Mouse (Mus musculus) MEL-GATA-1-ER (cell line): ENCODE measurements around the gene Tmem102.
A peak's percentile ranks its signal among the peaks of the same experiment; 100 is the strongest.

ENCODE experiments used
- DNase-seq: peaks from one replicate; pipeline ENCODE4 v3.0.0-alpha.2; 2012; ENCODE audit warnings: low read depth; ENCODE audit errors: extremely low read depth

The Tmem102 gene

DNA sequence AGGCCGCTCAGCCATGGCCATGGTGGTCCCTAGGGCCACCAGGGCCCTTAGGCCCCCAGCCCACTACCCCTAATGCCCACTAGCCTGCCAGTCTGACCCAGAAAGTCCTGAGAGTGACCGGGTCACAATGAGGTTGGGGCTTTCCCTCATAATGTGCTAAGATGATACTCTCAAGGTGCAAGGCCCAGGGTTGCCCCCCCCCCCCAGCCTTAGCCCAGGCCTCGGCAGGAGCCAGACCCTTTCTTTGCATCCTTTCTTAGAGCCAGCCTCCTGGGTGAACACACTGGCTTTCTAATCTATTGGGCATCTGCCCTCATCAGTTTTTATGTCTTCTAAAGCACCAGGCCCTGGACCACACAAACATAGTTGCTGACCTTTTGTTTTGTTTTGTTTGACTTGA lies 16.7 kb upstream of the Tmem102 start, which contains the start of gene Spem1:
Gene Spem1, minus strand, starts transcription at position 101 of the 400 bp plus-strand sequence.
- DNase-seq, result no peak

- DNase-seq, result no peak
Measured at GRCm38 (mm10) chr11:69818871-69819270, 13.4 kb upstream of the Tmem102 start.

DNA sequence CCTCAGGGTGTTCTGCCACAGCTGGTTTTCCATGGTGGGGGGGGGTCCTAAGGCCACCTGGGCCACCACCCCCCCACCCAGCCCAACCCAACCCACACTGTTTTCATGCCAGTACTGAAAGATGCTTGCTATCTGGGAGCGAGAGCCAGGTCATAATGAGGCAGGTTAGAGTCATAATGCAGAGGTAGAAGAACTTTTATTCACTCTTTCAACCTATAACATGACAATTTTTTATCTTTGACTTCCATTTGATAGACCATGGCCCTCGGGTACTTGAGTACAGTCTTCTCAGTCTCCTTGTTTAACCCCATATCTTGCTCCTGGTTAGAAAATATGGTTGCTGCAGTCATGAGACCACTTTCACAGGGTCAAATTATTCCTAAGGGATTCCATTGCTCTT lies 12.9 kb upstream of the Tmem102 start, which contains the start of gene Spem2:
Gene Spem2, minus strand, starts transcription at position 101 of the 400 bp plus-strand sequence.
- DNase-seq, result no peak

- DNase-seq, result no peak
Measured at GRCm38 (mm10) chr11:69816520-69816919, 11.1 kb upstream of the Tmem102 start.

GRCm38 (mm10) chr11:69815155-69815554 lies 9.7 kb upstream of the Tmem102 start, which contains the start of gene Gm39566:
Gene Gm39566, minus strand, starts transcription at chr11:69815298.
- no peak for DNase-seq

- DNase-seq, result no peak
Measured at GRCm38 (mm10) chr11:69810280-69810679, 4.9 kb upstream of the Tmem102 start.

- DNase-seq, result no peak
Measured at GRCm38 (mm10) chr11:69807641-69808040, 2.2 kb upstream of the Tmem102 start.

- DNase-seq, result no peak
Measured at GRCm38 (mm10) chr11:69806378-69806777, 954 bp upstream of the Tmem102 start.

DNA sequence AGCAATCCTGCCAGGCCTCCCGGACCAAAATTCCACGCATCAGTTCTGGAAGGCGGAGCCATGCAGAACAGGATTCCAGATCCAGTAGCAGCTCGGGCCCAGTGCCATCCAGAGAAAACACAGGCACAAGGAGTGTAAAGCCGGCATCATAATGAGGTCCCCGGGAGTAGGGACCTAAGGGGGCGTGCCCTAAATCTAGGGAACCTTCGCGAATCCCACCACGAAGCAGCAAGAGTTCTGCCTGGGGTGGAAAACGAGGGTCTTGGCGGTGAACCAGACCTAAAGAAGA lies 828 bp downstream of the Tmem102 start:
- DNase-seq, result no peak

DNA sequence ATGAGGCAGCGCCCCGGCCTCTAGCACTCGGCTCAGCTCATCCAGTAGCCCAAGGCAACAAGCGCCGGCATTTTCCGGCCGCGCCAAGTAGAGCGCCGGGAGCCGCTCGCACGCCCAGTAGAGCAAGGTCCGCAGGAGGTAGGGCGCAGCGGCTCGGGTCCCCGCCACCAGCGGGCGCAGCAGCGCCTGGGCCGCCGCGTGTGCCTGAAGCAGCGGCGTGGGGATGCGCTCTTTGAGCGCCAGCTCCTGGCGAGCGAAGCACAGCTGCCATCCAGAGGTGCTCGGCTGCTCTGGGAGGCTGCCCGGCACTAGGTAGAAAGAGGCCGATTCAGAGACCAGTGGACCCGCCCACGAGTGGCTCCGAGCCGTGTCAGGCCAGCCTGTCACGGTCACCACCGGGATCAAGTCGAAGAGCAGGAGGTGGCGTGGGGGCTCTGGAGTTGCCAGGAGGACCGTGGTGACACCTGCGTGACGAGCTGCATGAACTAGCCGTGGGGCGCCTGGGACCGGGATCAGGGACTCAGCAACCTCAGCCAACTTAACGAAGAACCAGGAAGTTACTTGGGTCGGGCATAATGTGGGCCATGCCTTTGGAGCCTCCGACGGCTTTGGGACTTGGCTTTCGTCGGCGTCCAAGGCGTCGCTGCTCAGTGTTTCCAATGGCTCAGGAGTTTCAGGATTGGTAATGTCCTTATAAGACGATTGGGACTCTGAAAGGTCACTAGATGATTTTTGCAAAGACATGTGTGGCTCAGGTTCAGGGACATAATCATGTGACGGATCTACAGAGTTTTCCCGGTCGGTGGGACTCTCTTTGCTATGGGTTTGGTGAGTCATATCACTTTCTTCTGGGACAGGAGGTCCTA lies 1.4 kb downstream of the Tmem102 start:
- peak; percentile 36 for DNase-seq

DNA sequence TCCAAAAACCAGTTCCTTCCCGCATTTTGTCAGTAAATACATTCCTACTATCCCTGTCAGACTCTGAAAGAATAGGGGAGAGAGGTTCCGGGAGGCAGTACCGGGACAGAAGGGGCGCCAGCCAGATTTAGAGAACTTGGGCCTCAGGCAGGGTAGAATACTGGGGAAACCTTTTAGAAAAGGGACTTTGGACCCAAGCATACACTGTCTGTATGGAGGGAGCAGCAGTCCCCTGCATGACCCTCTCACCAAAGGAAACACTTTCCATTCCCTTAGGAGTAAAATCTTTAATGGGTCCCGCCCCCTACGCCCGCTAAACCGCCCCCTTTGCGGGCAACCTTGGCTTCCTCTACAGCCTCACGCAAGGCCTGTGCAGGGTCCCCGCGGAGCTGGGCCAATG lies 2.1 kb downstream of the Tmem102 start:
- no peak for DNase-seq

GRCm38 (mm10) chr11:69802648-69803105 lies 2.7 kb downstream of the Tmem102 start:
- peak; percentile 62 for DNase-seq

DNA sequence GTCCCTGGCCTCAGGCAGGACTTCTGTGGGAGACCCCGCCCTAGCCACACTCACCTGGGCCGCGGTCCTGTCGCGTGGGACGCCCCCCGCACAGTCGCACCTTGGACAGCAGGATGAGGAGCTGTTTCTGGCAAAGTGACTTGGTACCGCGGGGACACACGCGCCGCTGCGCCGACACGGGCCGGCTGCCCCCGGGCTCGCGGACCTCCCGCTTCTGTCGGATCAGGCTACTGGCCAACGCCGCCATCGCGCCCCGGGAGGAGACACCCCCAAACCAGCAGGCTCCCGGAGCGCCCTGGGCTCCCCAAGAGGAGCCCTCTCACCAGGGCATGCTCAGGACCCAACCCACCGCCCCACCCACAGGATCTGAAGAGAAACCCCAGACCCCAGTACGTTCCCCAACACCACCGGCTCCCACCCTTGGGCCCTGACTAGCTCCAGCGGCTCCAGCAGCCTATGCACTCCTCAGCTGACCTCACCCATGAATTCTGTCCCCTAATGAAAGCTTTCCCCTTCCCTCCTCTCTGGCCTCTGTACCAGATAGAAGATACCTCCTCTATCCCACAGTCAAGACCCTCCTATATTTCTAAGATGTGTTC lies 3.9 kb downstream of the Tmem102 start, which contains the start of gene Fgf11:
Gene Fgf11, minus strand, starts transcription at position 479 of the 599 bp plus-strand sequence.
- no peak for DNase-seq

DNA sequence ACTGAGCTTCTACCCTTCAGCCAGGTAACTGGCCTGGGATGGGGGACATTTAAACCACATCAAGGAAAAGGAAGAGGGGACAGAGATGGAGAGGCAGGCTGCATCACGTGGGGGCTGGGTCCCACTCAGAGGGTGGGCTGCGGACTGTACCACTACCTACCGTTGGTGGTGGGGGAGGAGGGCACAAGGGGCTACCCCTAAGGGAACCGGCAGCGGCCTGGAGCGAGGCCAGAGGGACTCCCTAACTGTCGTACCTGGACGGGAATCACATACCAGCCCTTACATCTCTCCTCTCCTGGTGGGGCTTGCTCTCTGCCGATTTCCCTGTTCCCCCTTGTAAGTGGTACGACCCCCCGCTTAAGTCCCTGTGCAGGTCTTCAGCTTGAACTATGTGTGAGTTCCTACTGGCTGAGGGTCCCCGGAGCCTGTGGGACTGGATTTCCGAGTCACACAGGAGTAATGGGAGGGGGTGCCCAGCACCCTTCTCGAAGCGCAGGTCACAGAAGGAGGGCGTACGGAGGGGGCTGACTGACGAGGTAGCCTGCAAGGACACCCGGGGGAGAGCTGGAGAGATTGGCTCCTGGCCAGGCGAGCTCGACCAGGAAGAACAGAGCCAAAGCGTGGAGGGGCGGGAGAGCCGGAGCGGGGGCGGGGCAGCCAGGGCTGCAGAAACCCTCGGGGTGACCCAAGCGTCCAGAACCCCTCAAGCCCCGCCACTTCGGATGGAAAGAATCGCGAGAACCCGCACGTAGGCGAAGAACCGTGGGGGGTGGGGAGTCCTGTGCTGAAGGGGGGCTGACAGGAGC lies 4.8 kb downstream of the Tmem102 start:
- peak; percentile 79 for DNase-seq

DNA sequence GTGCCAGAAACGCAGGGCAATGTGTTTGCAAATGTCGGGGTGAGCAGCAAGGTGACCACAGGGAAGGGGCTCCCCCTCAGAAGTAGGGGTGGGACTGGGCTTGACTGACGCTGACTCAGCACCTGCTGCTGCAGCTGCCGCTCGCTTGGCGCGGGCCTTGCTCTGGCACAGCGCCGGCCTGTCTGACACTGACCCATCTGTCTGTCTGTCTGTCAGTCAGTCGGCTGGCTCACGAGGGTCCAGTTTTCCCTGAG lies 5.4 kb downstream of the Tmem102 start:
- peak; percentile 57 for DNase-seq

- peak; percentile 74 for DNase-seq
Measured at GRCm38 (mm10) chr11:69799394-69800137, 5.9 kb downstream of the Tmem102 start.

DNA sequence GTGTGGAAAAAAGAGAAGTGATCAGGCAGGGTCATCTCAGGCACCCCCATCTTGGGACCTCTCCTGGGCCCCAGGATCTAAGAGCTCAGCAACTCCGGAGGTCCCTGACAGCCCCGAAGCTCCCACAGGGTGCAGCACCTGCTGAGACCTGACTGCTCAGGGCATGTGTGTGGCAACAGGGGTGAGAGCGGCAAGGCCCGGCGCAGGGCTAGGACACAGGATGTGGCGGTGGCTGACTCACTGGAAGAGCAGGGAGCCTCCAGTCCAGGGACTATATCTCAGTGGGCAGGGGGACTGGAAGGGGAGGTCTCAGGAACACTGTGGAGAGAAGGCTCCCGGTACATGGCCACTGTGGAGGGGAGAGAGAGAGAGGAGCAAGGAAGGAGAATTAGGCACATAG lies 7.5 kb downstream of the Tmem102 start:
- no peak for DNase-seq

DNA sequence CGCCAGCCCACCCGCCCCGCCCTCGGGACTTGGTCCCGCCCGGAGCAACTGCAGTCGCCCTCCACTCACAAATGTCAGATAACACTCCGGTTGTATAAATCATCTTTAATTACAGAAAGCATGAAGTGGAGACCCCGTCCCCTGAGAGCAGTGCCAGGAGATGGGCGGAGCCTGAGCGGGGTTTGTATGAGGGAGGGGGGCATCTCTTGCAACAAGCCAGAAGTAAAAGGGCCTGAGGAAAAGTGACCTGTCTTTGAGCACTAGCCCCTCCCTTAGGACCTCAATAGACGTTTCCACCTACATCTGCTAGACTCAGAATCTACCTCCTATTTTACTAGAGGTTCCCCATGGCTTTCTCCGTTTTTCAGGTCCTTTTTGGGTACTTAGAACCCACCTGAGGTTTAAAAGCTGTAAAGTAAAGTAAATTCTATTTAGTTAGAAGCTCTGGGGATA lies 9.4 kb downstream of the Tmem102 start:
- DNase-seq, result no peak

DNA sequence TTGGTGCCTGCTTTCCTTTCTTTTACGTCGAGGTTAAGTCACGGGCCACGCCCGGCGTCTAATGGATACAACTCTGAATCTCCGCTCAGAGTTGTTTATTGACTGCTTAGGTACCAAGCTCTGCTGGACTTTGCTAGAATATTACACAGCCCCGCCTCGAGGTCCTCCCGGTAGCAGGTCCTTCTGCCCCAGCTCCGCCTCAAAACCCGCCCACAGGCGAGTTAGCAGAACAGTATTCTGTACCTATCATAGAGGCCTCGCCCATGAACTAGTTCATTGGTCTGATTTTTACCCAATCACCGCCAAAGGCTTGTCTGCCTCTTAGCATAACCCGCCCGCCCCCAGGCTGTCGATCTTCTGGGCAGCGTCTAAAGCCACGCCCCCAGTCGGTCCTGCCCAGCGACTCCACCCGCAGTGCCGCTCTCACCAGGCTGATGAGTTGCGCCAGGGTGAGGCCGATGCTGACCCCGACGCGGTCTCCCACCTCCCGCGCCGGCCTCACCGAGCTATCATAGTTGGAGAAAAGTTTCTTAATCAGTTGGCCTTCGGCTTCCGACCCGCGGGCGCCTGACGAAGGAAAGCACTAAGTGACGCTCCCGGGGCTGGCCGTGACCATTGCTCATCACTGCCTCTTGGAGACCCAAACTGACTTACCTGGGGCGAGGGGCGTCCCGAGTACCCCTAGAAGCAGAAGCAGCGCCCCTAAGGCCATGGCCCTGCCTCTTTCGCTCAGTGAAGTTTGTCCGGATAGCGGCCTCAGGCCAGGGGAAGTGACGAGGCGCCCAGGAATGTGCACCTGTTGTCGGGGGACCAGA lies 10.0 kb downstream of the Tmem102 start, which contains the start of gene Chrnb1:
Gene Chrnb1, minus strand, starts transcription at position 776 of the 815 bp plus-strand sequence.
- peak; percentile 98 for DNase-seq

DNA sequence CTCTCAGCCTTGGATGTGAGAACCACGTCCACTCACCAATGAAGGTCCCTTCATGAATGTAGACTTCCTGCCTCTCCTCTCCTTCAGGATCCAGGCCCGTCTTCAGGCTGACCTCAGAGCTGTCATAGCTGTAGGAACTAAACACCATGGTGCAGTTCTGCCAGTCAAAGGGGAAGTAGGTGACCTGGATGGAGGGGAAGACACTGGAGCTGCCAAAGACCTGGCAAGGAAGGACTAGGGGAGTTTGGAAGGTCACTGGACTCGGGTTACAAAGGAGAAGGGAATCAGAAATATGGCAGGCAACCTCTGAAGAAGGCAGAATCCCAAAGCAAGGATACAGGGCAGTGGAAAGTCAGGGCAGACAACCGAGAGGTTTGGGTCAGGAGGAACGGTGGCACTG lies 12.0 kb downstream of the Tmem102 start:
- DNase-seq, result no peak
